Mouse (Mus musculus) right cerebral cortex, postnatal 14 days (tissue): ENCODE measurements around the gene Itpk1.

ENCODE experiments used
- DNase-seq: peaks from one replicate; pipeline ENCODE4 v3.0.0; 2022

Gene Itpk1

GRCm38 (mm10) chr12:102689773-102690563, 14.8 kb downstream of the Itpk1 start:
- no peak for DNase-seq

- DNase-seq, result no peak
Observed at GRCm38 (mm10) chr12:102686321-102686720, 18.4 kb downstream of the Itpk1 start.

- DNase-seq, result no peak
Observed at GRCm38 (mm10) chr12:102685523-102685931, 19.2 kb downstream of the Itpk1 start.

GRCm38 (mm10) chr12:102684720-102685386, 19.9 kb downstream of the Itpk1 start:
- DNase-seq, result no peak

GRCm38 (mm10) chr12:102683979-102684378, 20.8 kb downstream of the Itpk1 start:
- no peak for DNase-seq

- DNase-seq, result no peak
Observed at GRCm38 (mm10) chr12:102683438-102683837, 21.3 kb downstream of the Itpk1 start.

- DNase-seq, result no peak
Observed at GRCm38 (mm10) chr12:102682722-102683299, 21.9 kb downstream of the Itpk1 start.

- no peak for DNase-seq
Observed at GRCm38 (mm10) chr12:102682085-102682484, 22.6 kb downstream of the Itpk1 start.

GRCm38 (mm10) chr12:102681590-102681989, 23.1 kb downstream of the Itpk1 start:
- DNase-seq, result no peak

GRCm38 (mm10) chr12:102678820-102679219, 25.9 kb downstream of the Itpk1 start:
- no peak for DNase-seq

- DNase-seq, result no peak
Observed at GRCm38 (mm10) chr12:102677089-102677488, 27.6 kb downstream of the Itpk1 start.

- no peak for DNase-seq
Observed at GRCm38 (mm10) chr12:102674556-102674955, 30.2 kb downstream of the Itpk1 start.

- DNase-seq, result no peak
Observed at GRCm38 (mm10) chr12:102674123-102674522, 30.6 kb downstream of the Itpk1 start.

- DNase-seq, result no peak
Observed at GRCm38 (mm10) chr12:102672857-102673839, 31.6 kb downstream of the Itpk1 start.

GRCm38 (mm10) chr12:102672176-102672575, 32.6 kb downstream of the Itpk1 start:
- DNase-seq, result no peak

GRCm38 (mm10) chr12:102670848-102671247, 33.9 kb downstream of the Itpk1 start:
- no peak for DNase-seq

GRCm38 (mm10) chr12:102665465-102666202, 39.1 kb downstream of the Itpk1 start:
- DNase-seq, result no peak

- DNase-seq, result no peak
Observed at GRCm38 (mm10) chr12:102664052-102664448, 40.7 kb downstream of the Itpk1 start.

- DNase-seq, result no peak
Observed at GRCm38 (mm10) chr12:102663349-102664051, 41.2 kb downstream of the Itpk1 start.

GRCm38 (mm10) chr12:102661772-102662171, 43.0 kb downstream of the Itpk1 start:
- DNase-seq, result no peak
